Mouse (Mus musculus) effector memory CD4-positive, alpha-beta T cell, adult 7 months (primary cell): Measurements from ENCODE around the gene Rho. TPM values are rescaled to one million over a fixed set of nuclear protein-coding genes. Genes with fewer than 3 reads are reported as not detected.

Experiments used
- polyA plus RNA-seq: library from polyadenylated mRNA; unstranded; fragments of 100-300 nt; shearing (Covaris generic); gene quantifications from one replicate; pipeline ENCODE4 v1.2.1, GENCODE M21; 2017

Gene Rho
- polyA plus RNA-seq = not detected

DNA sequence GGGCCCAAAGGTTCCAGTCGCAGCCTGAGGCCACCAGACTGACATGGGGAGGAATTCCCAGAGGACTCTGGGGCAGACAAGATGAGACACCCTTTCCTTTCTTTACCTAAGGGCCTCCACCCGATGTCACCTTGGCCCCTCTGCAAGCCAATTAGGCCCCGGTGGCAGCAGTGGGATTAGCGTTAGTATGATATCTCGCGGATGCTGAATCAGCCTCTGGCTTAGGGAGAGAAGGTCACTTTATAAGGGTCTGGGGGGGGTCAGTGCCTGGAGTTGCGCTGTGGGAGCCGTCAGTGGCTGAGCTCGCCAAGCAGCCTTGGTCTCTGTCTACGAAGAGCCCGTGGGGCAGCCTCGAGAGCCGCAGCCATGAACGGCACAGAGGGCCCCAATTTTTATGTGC is at the start of gene Rho:
TSS of gene Rho (plus strand) at position 110 of the 400 bp plus-strand sequence.

DNA sequence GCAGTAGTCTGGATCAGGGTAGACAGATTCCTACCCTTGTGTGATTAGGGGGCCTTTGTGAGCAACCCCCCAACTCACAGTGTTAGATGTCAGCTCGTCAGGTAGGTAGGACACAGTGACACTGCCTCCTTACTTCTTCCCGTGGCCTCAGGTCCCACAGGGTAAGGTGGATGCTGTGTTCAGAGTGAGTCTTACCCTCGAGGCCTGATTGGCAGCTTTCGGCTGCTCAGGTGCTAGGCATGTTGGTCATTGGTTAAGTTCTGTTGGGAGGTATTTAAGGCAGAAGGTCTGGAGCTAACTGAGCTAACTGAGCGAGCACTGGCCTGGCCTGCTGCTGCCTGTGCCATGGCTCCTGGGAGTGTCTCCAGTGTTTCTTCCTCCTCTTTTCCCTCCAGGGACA is 13.1 kb downstream of the Rho start, which contains the start of gene H1foo:
TSS of gene H1foo (plus strand) at position 301 of the 400 bp plus-strand sequence.

Other genes with a start within 250 kb of the Rho start
- not detected for gene Tmem40, start 169.3 kb upstream of the Rho start, polyA plus RNA-seq
- gene Cand2, start 157.2 kb upstream of the Rho start, polyA plus RNA-seq = 2.9 TPM
- gene Rpl32, start 123.0 kb upstream of the Rho start, polyA plus RNA-seq = 2,917 TPM
- 0.21 TPM for gene Efcab12, start 93.3 kb upstream of the Rho start, polyA plus RNA-seq
- gene Mbd4, start 78.4 kb upstream of the Rho start, polyA plus RNA-seq = 12.1 TPM
- 1.5 TPM for gene Ift122, start 78.3 kb upstream of the Rho start, polyA plus RNA-seq
- not detected for gene H1foo, start 13.2 kb downstream of the Rho start, polyA plus RNA-seq
- gene Plxnd1, start 63.3 kb downstream of the Rho start, polyA plus RNA-seq = not detected